Mouse (Mus musculus) urinary bladder, adult 2 months (tissue): ENCODE measurements around the gene Tmcc3. TPM values are rescaled to one million over a fixed set of nuclear protein-coding genes. Genes with fewer than 3 reads are reported as not detected.
"Not testable (repeated sequence)": the region's sequence is repeated elsewhere in the genome, so short reads cannot be mapped to it uniquely, and the experiment has no call there.

ENCODE experiments used
- DNase-seq: peaks from one replicate; pipeline ENCODE4 v3.0.0; 2022; ENCODE audit warnings: low spot score
- polyA plus RNA-seq: library from polyadenylated mRNA; depleted of rRNA; stranded (reverse); fragments of >200 nt; gene quantifications from 2 replicates; pipeline ENCODE4 v1.2.3, GENCODE M21; 2012

Gene Tmcc3
- polyA plus RNA-seq, 1 experiment, result 18.3 TPM

- DNase-seq, result no peak
Observed at GRCm38 (mm10) chr10:94575958-94576357, 264.2 kb downstream of the Tmcc3 start.

GRCm38 (mm10) chr10:94578870-94579269 is 267.1 kb downstream of the Tmcc3 start:
- no peak for DNase-seq

GRCm38 (mm10) chr10:94581384-94581783 is 269.6 kb downstream of the Tmcc3 start:
- no peak for DNase-seq

DNA sequence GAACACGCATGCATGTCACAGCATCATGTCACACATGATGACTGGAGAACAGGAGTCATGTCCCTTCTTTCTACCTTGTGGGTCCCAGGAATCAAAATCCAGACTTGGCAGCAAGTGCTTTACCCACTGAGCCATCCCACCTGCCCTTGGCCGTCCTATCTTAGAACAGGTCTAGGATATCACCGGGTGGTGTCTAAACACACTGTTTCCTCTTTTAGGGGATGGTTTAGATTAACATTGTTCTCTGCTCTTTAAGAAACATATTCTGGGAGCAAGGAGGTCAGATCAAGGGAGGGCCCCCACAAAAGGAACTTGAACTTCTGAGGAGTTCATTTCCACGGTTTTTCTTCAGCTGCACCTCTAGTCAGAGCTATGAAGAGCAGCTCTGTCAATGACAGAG is 272.0 kb downstream of the Tmcc3 start:
- DNase-seq, result no peak

DNA sequence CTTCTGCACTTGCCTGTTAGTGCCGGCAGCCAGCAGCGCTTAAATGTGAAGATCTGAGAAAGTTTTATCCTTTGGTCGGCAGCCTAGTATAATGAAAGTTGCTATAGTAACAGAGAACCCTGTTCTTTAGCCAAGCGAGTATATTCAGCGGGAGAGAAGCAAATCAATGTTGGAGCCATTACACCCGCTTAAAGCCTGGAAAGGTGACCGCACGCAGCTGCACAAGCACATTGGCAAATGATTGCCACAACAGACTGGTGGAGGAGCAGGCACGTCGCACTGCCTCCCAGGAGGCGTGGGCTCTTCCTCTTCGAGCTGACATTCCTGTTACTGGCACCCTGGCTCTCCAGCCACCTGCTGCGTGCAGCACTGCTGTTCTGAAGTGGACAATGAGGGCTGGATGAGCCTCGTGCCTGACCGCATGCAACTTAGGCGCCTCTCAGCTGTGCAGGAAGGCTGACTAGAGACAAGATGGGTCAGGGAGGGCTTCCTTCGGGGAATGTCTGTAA is 273.2 kb downstream of the Tmcc3 start:
- no peak for DNase-seq

DNA sequence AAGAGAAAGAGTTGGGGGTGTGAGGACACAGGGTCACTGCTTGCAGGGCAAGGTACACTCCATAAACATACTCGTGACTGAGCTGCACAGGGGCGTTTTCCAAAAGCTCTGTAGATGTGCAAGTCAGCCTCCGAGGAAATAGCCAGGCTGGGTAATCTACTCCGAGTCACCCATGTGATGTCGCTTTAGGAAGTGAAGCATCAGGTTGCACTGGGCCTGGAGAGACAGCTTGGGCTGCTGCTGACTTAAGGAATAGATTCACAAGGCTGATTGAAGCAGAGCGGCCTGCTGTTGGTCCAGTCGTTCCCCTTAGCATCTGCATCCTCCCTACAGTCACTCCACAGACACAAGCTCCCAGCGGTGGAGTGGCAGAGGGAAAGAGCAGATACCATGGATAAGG is 274.1 kb downstream of the Tmcc3 start:
- no peak for DNase-seq

- DNase-seq, result no peak
Observed at GRCm38 (mm10) chr10:94588976-94589375, 277.2 kb downstream of the Tmcc3 start.

GRCm38 (mm10) chr10:94595705-94596104 is 284.0 kb downstream of the Tmcc3 start:
- no peak for DNase-seq

DNA sequence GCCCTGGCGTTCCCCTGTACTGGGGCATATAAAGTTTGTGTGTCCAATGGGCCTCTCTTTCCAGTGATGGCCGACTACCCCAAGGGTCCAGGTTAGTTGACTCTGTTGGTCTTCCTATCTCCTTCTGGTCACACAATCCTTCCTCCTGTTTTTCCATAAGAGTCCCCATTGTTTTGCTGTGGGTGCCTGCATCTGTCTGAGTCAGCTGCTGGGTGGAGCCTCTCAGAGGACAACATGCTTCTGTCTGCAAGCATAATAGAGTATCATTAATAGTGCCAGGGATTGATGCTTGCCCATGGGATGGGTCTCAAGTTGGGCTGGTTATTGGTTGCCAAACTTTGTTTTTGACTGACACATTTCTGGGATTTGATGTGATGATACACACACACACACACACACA is 288.1 kb downstream of the Tmcc3 start:
- not testable (repeated sequence) for DNase-seq

DNA sequence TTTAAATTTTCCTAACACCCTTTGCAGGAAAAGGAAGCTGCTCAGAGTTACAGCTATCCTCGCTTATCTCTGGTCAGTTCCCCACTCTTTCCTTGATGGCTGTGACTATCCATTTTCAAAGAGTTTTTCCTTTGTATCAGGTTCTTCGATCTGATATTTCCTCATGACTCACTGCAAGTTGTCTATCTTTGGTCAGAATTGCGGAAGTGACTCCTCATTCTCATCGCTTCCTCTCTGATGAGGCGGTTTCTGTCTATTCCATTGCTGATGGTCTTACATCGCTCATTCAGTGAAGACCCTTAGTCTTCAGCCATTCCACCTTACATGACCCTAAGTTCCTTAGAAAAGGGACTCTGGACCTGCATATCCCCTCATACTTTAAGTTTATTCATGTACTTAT is 289.3 kb downstream of the Tmcc3 start:
- DNase-seq, result no peak

DNA sequence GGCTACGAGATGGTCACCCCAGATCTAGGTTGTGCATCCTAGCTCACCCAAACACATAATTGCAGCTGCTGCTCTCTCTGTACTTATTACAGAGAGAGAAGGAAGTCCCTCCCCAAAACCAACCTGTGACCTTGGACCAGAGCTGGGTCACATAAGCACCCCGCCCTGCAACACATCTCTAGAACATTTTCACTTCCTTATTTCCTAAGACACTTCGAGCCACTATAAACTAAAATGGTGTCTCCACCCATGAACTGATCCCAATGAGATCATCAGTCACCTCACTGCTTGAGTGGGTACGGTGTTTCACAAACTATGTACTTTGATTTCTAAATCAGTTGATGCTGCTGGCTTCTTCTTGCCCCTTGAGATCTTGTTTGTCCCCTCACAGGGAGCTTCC is 293.7 kb downstream of the Tmcc3 start:
- no peak for DNase-seq

GRCm38 (mm10) chr10:94609309-94609777 is 297.6 kb downstream of the Tmcc3 start:
- DNase-seq, result no peak

DNA sequence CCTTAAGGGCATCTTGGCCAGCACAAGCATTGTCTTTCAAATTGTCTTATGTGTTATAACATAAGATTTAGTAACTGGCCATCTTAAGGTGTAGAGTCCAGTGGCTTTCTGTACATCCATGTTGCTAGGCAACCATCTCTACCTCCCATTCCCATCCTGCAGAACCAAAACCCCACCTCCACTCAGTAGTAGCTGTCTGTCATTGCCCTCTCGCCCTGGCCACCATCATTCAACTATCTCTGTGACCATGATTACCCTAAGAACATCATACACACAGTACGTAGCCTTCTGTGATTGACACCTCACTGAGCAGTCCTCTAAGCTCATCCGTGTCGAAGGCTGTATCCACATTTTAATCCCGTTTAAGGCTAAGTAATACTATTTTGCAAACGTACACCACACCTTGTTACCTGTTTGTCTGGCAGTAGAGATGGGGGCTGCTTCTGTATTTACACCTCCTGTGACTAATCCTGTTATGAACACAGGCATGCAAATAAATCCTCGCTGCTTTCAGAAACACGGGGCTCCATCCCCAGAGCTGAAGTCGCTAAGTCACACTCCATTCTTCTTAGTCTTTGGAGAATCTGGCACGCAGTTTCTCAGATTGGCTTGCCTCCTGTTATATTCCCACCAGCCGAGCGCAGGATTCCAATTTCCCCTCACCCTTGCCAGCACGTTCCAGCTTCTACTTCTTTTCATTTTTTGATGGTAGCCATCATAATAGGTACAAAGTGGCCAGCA is 299.6 kb downstream of the Tmcc3 start:
- no peak for DNase-seq

- no peak for DNase-seq
Observed at GRCm38 (mm10) chr10:94611969-94612440, 300.3 kb downstream of the Tmcc3 start.

- no peak for DNase-seq
Observed at GRCm38 (mm10) chr10:94619586-94619985, 307.8 kb downstream of the Tmcc3 start.

DNA sequence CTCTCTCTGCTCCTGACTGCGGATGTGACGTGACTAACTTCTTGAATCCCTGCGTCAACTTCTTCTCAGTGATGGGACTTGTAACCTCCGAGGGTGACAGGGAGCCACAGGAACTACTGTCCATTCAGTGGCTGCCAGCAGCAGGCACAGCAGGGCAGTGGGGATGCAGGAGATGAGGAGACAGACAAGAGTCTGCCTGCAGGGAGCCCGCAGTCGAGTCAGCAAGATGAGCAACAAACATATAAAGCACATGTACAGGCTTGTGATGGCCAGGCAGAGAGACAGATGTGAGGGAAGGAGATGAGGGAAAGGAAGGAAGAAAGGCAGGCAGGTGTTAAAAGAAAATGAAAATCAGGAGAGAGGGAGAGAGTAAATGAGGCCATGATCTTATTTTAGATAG is 308.8 kb downstream of the Tmcc3 start:
- no peak for DNase-seq

DNA sequence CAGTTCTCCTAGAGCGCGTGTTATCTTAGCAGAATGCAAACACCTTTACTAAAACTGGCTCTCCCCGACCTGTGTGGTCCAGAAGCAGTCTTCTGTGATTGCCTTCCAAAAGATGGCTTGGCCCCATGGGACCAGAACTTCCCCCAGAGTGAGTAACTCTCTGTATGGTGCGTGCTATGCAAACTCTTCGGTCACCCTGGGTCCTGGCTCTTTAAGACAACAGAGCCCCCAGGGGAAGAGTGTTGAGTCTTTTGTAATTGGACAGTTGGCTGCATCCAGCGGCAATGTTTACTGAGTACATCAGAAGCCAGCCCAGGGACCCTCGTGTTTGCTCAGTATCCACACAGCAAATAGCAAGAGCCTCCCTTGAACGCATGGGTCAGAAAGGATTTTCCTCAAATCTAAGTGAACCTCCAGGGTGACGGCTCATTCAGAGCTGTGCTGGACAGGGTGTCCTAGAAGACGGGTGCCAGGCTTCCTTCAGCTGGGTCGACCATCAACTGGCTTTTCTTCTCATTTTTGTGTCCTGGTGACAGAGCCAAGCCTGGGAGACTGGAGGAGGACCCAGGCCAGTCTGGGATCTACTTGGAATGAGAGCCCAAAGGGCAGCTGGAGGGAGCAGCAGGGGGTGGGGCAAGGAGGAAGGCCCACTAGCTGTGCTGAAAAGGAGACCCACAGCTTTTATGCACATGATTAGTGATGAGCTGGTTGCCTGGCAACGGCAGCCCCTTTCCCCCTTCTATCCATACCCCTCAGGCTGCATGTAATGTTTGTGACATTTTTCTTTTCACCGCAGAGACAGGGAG is 309.9 kb downstream of the Tmcc3 start:
- no peak for DNase-seq

DNA sequence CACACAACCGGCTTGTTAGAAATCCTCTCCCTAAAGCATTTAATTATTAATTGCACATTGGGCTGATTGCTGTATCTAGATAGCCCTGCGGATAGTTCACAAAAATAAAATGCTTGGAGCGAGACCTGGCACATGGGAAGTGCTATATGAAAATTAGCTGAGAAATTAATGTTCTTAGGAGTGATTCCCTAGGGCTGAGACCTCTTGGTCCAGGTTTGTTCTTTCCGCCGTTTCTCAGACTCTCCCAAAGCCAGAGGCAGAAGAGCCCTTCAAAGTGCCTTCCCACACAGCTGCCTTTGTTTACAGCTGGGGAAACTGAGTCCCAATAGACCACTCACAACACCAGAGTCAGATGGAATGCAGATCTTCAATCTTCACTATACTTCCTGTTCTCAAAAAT is 310.5 kb downstream of the Tmcc3 start:
- DNase-seq, result no peak

GRCm38 (mm10) chr10:94622828-94623227 is 311.1 kb downstream of the Tmcc3 start:
- no peak for DNase-seq

DNA sequence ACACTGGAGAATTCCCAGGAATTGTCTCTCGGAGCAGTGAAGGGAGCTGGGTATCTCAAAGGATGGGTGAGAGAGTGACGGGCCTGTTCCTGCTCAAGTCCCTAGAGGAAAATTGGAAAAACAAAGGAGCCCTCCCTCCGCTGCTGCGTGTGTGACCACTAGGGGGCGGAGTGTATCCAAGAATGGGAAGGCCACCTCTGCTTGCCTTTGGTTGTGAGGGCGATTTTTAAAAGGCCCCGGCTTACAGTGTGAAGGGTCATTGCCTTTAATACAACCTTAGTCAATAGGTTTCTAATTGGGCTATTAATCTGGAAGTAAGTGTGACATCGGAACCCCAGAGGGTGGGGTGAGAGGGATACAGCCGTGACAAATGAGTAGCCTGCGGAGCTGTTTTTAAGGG is 311.9 kb downstream of the Tmcc3 start:
- DNase-seq, result peak; percentile 51

GRCm38 (mm10) chr10:94625036-94625435 is 313.3 kb downstream of the Tmcc3 start:
- DNase-seq, result no peak

DNA sequence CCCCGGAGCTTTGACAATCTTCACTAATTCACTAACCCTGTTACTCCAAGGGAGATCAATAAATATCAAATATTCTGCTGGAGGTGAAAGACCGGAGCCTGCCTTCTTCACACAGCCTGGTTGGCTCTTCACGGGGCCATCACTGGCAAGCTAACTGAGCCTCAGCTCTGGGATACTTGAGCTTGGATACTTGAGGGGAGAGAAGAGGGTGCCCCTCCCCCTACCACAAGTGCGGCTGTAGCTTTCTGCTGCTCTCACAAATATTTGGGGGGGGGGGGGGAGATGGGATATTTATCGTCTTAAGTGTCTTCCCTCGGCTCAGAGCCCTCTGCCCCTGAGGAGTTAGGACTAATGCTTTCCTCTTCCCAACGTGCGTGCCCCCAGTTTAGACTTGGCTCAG is 313.9 kb downstream of the Tmcc3 start:
- no peak for DNase-seq

- no peak for DNase-seq
Observed at GRCm38 (mm10) chr10:94630771-94631280, 319.1 kb downstream of the Tmcc3 start.
